Mouse (Mus musculus) megakaryocyte, embryonic 14.5 days (primary cell): ENCODE measurements at regions not wholly inside any gene's neighbourhood (a gene's known extent, or its start where the extent isn't known, plus 50 kb on each side); places are given as distances from the start of the nearest gene placed in this dataset.

Experiments used
- H3K27me3 ChIP-seq: replicated peaks from 2 replicates; pipeline ENCODE3; 2012; ENCODE audit warnings: inconsistent platforms
- H3K36me3 ChIP-seq: replicated peaks from 2 replicates; pipeline ENCODE3; 2012; ENCODE audit warnings: low read length, inconsistent platforms, mixed read lengths
- H3K4me1 ChIP-seq: 2 replicates; pipeline ENCODE4 v1.6.1; 2012; ENCODE audit warnings: inconsistent platforms
- H3K4me3 ChIP-seq: replicated peaks from 2 replicates; pipeline ENCODE3; 2012; ENCODE audit warnings: moderate library complexity, mild to moderate bottlenecking, inconsistent platforms
- H3K9me3 ChIP-seq: 2 replicates; pipeline ENCODE4 v1.6.1; 2012; ENCODE audit warnings: inconsistent platforms
- FLI1 ChIP-seq: IDR thresholded peaks from 2 replicates; pipeline ENCODE4 v1.6.1; 2012; ENCODE audit warnings: low read length, inconsistent platforms, mixed read lengths
- GATA1 ChIP-seq: IDR thresholded peaks from 3 replicates; pipeline ENCODE4 v1.6.1; 2012; ENCODE audit warnings: mixed read lengths, low read length, inconsistent platforms, borderline replicate concordance

- Histone ChIP-seq H3K4me1 (peaks cover 10% of the 10 kb centered on the region), H3K27me3 (no peaks in the 10 kb centered on the region), H3K4me3 (no peak overlapping the region), H3K9me3 (no peaks in the 10 kb centered on the region), H3K36me3 (no peaks in the 10 kb centered on the region)
- TF ChIP-seq GATA1 (no peak), FLI1 (no peak)
Measured at GRCm38 (mm10) chr11:57947347-57947746, 61.5 kb upstream of the Larp1 start.

- Histone ChIP-seq H3K9me3 (peaks cover 4% of the 10 kb centered on the region), H3K27me3 (peaks cover 49% of the 10 kb centered on the region), H3K4me3 (peak overlapping the region; percentile 84), H3K4me1 (peaks cover 8% of the 10 kb centered on the region), H3K36me3 (no peaks in the 10 kb centered on the region)
- no peak for TF ChIP-seq GATA1
- TF ChIP-seq FLI1, result no peak
Measured at GRCm38 (mm10) chr11:57934391-57934850, 74.4 kb upstream of the Larp1 start.

- no peaks in the 10 kb centered on the region for H3K36me3 ChIP-seq
- peaks cover 4% of the 10 kb centered on the region for H3K9me3 ChIP-seq
- H3K4me1 ChIP-seq, result peaks cover 8% of the 10 kb centered on the region
- H3K4me3 ChIP-seq, result no peak overlapping the region
- TF ChIP-seq GATA1 (no peak), FLI1 (no peak)
- H3K27me3 ChIP-seq, result peaks cover 57% of the 10 kb centered on the region
Measured at GRCm38 (mm10) chr11:57933065-57933464, 75.8 kb upstream of the Larp1 start.

- Histone ChIP-seq H3K4me3 (no peak overlapping the region), H3K4me1 (peaks cover 4% of the 10 kb centered on the region), H3K9me3 (no peaks in the 10 kb centered on the region), H3K27me3 (peaks cover 64% of the 10 kb centered on the region), H3K36me3 (no peaks in the 10 kb centered on the region)
- TF ChIP-seq FLI1, result no peak
- no peak for TF ChIP-seq GATA1
Measured at GRCm38 (mm10) chr11:57929506-57929905, 79.4 kb upstream of the Larp1 start.

GRCm38 (mm10) chr11:57920263-57920662 lies 87.6 kb upstream of the Hand1 start:
- Histone ChIP-seq H3K9me3 (no peaks in the 10 kb centered on the region), H3K4me1 (peaks cover 4% of the 10 kb centered on the region; the same call in 1 of the 2 replicates), H3K4me3 (no peak overlapping the region), H3K36me3 (no peaks in the 10 kb centered on the region), H3K27me3 (peaks cover 30% of the 10 kb centered on the region)
- TF ChIP-seq FLI1 (no peak), GATA1 (no peak)

- H3K9me3 ChIP-seq, result no peaks in the 10 kb centered on the region
- TF ChIP-seq GATA1, result no peak
- TF ChIP-seq FLI1, result no peak
- no peak overlapping the region for H3K4me3 ChIP-seq
- H3K27me3 ChIP-seq, result peaks cover 27% of the 10 kb centered on the region
- H3K4me1 ChIP-seq, result peaks cover 17% of the 10 kb centered on the region
- no peaks in the 10 kb centered on the region for H3K36me3 ChIP-seq
Measured at GRCm38 (mm10) chr11:57918447-57919059, 85.9 kb upstream of the Hand1 start.

- Histone ChIP-seq H3K4me3 (no peak overlapping the region), H3K4me1 (peaks cover 23% of the 10 kb centered on the region), H3K36me3 (no peaks in the 10 kb centered on the region), H3K27me3 (peaks cover 30% of the 10 kb centered on the region), H3K9me3 (no peaks in the 10 kb centered on the region)
- no peak for TF ChIP-seq GATA1
- no peak for TF ChIP-seq FLI1
Measured at GRCm38 (mm10) chr11:57917974-57918373, 85.4 kb upstream of the Hand1 start.

GRCm38 (mm10) chr11:57916016-57916415 lies 83.4 kb upstream of the Hand1 start:
- Histone ChIP-seq H3K36me3 (no peaks in the 10 kb centered on the region), H3K27me3 (peaks cover 34% of the 10 kb centered on the region), H3K4me1 (peaks cover 43% of the 10 kb centered on the region), H3K4me3 (no peak overlapping the region), H3K9me3 (no peaks in the 10 kb centered on the region)
- no peak for TF ChIP-seq FLI1
- no peak for TF ChIP-seq GATA1

- no peaks in the 10 kb centered on the region for H3K9me3 ChIP-seq
- no peaks in the 10 kb centered on the region for H3K36me3 ChIP-seq
- TF ChIP-seq GATA1 (no peak), FLI1 (no peak)
- no peak overlapping the region for H3K4me3 ChIP-seq
- H3K27me3 ChIP-seq, result peaks cover 33% of the 10 kb centered on the region
- H3K4me1 ChIP-seq, result peaks cover 54% of the 10 kb centered on the region
Measured at GRCm38 (mm10) chr11:57913801-57914560, 81.4 kb upstream of the Hand1 start.

GRCm38 (mm10) chr11:57913020-57913699 lies 80.5 kb upstream of the Hand1 start:
- Histone ChIP-seq H3K4me1 (peaks cover 54% of the 10 kb centered on the region), H3K36me3 (no peaks in the 10 kb centered on the region), H3K4me3 (peak overlapping the region; percentile 64), H3K27me3 (peaks cover 32% of the 10 kb centered on the region), H3K9me3 (no peaks in the 10 kb centered on the region)
- TF ChIP-seq GATA1 (no peak), FLI1 (no peak)
